Mouse (Mus musculus): ENCODE data around the gene Mucl3. TPM values are rescaled to one million over a fixed set of nuclear protein-coding genes. Genes with fewer than 3 reads are reported as not detected.
A peak's percentile ranks its signal among the peaks of the same experiment; 100 is the strongest.

Mucl3 gene
- polyA plus RNA-seq (2012; rRNA removed): 0.26 TPM in 1 of 2 replicates, not detected in the other

GRCm38 (mm10) chr17:35643609-35644236, at the start of gene Mucl3:
Mucl3 (minus strand) TSS chr17:35643695.
- no peak for DNase-seq (ENCODE audit: low read depth, low spot score)
- WGBS: 39% methylated on average over 13 of the region's 13 CpGs

GRCm38 (mm10) chr17:35692368-35692767, 48.9 kb upstream of the Mucl3 start:
- 89% methylated on average over 4 of the region's 4 CpGs for WGBS
- DNase-seq (ENCODE audit: low read depth, low spot score): no peak

GRCm38 (mm10) chr17:35691811-35692210, 48.3 kb upstream of the Mucl3 start:
- 92% methylated on average over 4 of the region's 4 CpGs for WGBS
- DNase-seq (ENCODE audit: low read depth, low spot score): no peak

- DNase-seq (ENCODE audit: low read depth, low spot score): no peak
- WGBS: 88% methylated on average over 18 of the region's 18 CpGs
Measured at GRCm38 (mm10) chr17:35689936-35690645, 46.6 kb upstream of the Mucl3 start.

GRCm38 (mm10) chr17:35688347-35689175, 45.1 kb upstream of the Mucl3 start:
- 80% methylated on average over 25 of the region's 25 CpGs for WGBS
- no peak for DNase-seq (ENCODE audit: low read depth, low spot score)

GRCm38 (mm10) chr17:35685061-35685460, 41.6 kb upstream of the Mucl3 start:
- no peak for DNase-seq (ENCODE audit: low read depth, low spot score)
- 86% methylated on average over 9 of the region's 9 CpGs for WGBS

- 86% methylated on average over 13 of the region's 13 CpGs for WGBS
- no peak for DNase-seq (ENCODE audit: low read depth, low spot score)
Measured at GRCm38 (mm10) chr17:35681986-35682385, 38.5 kb upstream of the Mucl3 start.

- DNase-seq (ENCODE audit: low read depth, low spot score): no peak
- 41% methylated on average over 6 of the region's 6 CpGs for WGBS
Measured at GRCm38 (mm10) chr17:35680591-35680990, 37.1 kb upstream of the Mucl3 start.

- under 1% methylated on average over 23 of the region's 23 CpGs for WGBS
- DNase-seq (ENCODE audit: low read depth, low spot score): peak; percentile 96
Measured at GRCm38 (mm10) chr17:35673416-35674035, 30.0 kb upstream of the Mucl3 start, which contains the start of gene Gtf2h4. Gtf2h4 (minus strand) TSS chr17:35673739.

- DNase-seq (ENCODE audit: low read depth, low spot score): no peak
Measured at GRCm38 (mm10) chr17:35672527-35672926, 29.0 kb upstream of the Mucl3 start.

GRCm38 (mm10) chr17:35671846-35672245, 28.4 kb upstream of the Mucl3 start:
- 90% methylated on average over 6 of the region's 6 CpGs for WGBS
- no peak for DNase-seq (ENCODE audit: low read depth, low spot score)

More at GRCm38 (mm10) chr17:35672527-35672926, 29.0 kb upstream of the Mucl3 start:
- WGBS: 89% methylated on average over 6 of the region's 6 CpGs

- WGBS: 93% methylated on average over 9 of the region's 9 CpGs
- DNase-seq (ENCODE audit: low read depth, low spot score): no peak
Measured at GRCm38 (mm10) chr17:35669731-35670130, 26.2 kb upstream of the Mucl3 start.

GRCm38 (mm10) chr17:35667334-35668065, 24.0 kb upstream of the Mucl3 start, which contains the start of gene Vars2:
Vars2 (minus strand) TSS chr17:35667592.
- peak; percentile 70 for DNase-seq (ENCODE audit: low read depth, low spot score)
- whole genome bisulfite sequencing: under 1% methylated on average over 61 of the region's 61 CpGs

GRCm38 (mm10) chr17:35666851-35667256, 23.4 kb upstream of the Mucl3 start:
- 2% methylated on average over 13 of the region's 13 CpGs for WGBS
- no peak for DNase-seq (ENCODE audit: low read depth, low spot score)

- 64% methylated on average over 17 of the region's 17 CpGs for WGBS
- peak; percentile 47 for DNase-seq (ENCODE audit: low read depth, low spot score)
Measured at GRCm38 (mm10) chr17:35665957-35666515, 22.5 kb upstream of the Mucl3 start.

GRCm38 (mm10) chr17:35653086-35653485, 9.6 kb upstream of the Mucl3 start:
- DNase-seq (ENCODE audit: low read depth, low spot score): no peak
- 86% methylated on average over 2 of the region's 2 CpGs for WGBS

GRCm38 (mm10) chr17:35649429-35649828, 5.9 kb upstream of the Mucl3 start:
- no peak for DNase-seq (ENCODE audit: low read depth, low spot score)
- 29% methylated on average over 2 of the region's 2 CpGs for WGBS

- DNase-seq (ENCODE audit: low read depth, low spot score): no peak
- WGBS: 55% methylated on average over 6 of the region's 6 CpGs
Measured at GRCm38 (mm10) chr17:35639352-35639751, 4.1 kb downstream of the Mucl3 start.
